Mouse (Mus musculus) megakaryocyte, embryonic 14.5 days (primary cell): ENCODE results near the gene Mgat4a.

Experiments used
- FLI1 ChIP-seq: IDR thresholded peaks from 2 replicates; pipeline ENCODE4 v1.6.1; 2012; ENCODE audit warnings: low read length, inconsistent platforms, mixed read lengths
- GATA1 ChIP-seq: IDR thresholded peaks from 3 replicates; pipeline ENCODE4 v1.6.1; 2012; ENCODE audit warnings: mixed read lengths, low read length, inconsistent platforms, borderline replicate concordance

DNA sequence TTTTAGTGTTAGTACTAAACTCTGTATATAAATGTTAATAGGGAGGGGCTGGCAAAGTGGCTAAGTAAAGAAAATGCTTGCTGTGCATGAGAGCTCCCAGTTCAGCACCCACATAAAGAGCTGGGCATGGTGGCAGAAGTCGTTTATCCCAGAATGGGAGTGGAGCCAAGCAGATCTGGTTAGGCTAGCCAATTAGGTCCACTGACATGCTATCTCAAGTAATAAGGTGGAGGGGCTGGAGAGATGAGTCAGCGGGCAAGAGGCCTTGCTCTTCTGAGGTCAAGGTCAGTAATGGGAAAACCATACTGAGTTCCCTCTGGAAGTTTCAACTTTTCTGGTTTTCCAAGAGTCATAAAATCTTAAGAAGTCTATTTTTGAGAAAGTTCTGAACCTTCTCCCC, 111.9 kb downstream of the Mgat4a start:
- no peak for TF ChIP-seq GATA1
- TF ChIP-seq FLI1 = no peak
